Mouse (Mus musculus): ENCODE results near the gene Kcnq5.
A peak's percentile ranks its signal among the peaks of the same experiment; 100 is the strongest.
"Not testable (repeated sequence)": the region's sequence is repeated elsewhere in the genome, so short reads cannot be mapped to it uniquely, and the experiment has no call there.

Kcnq5 gene

GRCm38 (mm10) chr1:21836337-21836736, 125.4 kb downstream of the Kcnq5 start:
- no peak for DNase-seq

DNA sequence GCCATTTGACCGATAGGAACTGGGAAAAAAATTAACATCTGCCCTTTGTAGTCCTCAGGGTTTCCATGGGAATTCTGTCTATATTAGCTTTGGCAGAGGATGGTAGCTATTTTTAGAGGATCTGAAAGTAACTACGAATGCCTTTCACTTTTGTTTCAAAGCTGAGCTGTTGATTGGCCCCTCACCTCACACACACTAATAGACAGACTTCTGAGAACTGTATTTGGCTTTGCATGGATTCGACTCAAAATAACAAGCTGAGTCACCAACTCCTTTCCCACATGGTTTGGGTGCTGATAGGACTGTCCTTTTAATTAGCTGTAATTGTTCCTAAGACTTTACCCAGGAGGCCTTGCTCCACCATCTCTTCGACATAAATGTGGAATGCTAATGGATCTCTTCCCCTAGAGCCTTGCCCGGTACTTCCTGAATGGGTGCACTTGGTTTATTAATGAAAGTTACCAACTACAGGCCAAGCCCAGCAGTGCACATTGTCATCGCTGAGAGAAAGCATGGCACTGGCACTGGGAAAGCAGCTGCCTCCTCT, 131.8 kb downstream of the Kcnq5 start:
- DNase-seq: no peak

DNA sequence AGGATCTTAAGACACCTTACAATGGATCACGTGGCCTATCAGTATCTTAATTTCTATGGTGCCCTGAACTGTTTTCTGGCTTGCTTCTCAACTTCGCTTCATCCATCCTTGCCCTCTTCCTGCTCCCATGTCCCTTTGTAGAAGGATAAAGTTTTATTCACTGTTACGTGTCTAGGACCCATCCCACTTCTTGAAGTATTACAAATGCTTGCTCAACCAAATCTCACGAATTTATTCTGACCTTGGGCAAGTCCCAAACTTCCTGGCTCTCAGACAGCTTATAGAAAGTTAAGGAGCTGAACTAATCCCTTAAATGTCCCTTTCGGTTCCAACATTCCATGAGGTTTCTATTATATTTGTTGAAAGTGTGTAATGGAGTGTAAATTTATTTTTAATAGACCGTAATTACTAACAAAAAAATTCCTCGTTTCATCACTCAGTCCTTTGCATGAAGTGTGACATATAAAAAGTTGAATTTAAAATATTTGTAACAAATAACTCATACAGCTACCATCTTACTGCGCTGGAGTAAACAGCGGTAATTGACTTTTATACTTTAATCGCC, 141.6 kb downstream of the Kcnq5 start:
- DNase-seq: no peak

DNA sequence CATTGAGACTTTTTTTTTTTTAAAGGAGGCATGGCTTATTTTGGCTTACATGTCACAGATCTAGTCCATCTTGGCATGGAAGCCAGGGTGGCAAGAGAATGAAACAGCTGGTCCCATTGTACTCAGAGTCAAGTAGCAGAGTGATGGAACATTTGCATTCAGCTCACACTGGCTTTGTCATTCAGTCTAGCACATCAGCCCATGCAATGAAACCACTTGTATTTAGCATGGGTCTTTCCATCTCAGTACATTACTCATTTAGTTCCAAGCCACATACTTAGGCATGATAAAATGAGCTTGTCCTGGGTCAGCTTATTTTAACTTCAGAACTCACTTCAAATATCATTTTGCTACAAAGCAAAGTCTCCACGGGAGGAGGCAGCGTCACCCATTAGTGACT, 156.7 kb downstream of the Kcnq5 start:
- no peak for DNase-seq

DNA sequence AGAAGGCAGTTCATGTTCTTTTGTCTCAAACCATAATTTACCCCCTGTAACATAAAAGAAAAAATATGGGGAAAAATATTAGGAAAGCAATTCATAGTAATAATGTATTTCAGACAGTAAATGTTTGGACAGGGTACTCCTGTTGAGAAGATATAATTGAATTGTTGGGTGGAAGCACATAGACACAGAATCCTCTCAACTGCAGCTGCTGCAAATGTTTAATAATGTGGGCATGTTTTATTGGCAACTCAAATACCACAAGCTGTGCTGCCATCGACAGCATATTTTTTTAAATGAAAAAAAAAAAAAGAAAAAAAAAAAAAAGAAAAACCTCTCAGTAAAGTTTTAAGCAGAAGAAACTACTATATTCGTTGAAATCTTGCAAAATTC, 157.3 kb downstream of the Kcnq5 start:
- DNase-seq: no peak

GRCm38 (mm10) chr1:21803751-21804476, 157.8 kb downstream of the Kcnq5 start:
- no peak for DNase-seq

DNA sequence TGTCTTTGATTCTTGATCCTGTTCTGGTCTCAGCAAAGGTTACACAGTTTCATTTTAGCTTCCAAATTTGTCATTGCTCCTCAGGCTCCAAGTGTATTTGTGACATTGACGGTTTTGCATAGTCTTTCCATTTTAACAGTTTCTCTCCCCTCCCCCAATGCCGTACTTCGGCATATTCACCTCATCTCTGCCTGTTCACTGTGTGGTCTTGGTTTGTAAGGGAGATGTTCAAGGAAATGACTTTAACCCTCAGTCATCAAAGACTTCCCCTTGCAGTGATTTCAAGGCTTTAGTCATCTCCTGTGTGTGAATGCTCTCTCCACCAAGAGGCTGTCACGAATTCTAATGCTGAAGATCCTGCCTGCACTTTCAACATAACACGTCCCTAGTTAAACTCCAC, 181.0 kb downstream of the Kcnq5 start:
- no peak for DNase-seq

- DNase-seq: no peak
Observed at GRCm38 (mm10) chr1:21777560-21777959, 184.2 kb downstream of the Kcnq5 start.

DNA sequence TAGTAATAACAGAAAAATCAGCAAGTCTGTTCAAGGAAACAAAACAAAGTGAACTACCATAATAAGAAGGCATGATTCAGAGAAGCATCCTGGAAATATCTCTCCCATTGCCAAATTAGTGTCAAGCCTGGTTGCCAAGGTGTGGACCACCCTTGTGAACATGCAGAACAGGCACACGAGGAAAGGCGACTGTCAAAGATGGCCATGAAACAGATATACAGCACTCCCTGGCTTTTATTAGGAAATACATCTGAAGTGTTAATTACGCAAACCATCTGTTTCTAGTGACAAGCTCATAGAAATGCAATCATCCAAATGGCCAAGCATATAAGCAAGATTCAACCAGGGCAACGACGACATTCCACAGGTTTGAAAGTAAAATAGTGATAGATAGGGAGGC, 187.8 kb downstream of the Kcnq5 start:
- peak; percentile 57 for DNase-seq

DNA sequence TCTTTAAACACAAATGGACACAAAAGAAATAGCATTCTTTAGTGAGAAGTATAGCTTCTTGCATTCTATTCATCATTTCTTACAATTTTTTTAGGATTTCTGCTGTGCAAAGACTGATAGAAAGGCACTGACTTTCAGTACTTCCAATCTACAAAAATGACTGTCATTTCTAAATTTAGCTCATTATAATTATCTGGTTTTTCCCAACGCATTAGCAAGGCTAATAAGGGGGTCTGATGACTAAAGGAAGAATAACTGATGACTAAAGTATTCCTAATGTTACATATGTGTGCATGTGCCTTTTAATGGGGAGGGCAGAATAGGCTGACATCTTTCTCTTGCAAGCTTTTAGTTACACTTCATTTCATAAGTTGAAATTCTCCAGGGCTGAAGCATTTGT, 191.2 kb downstream of the Kcnq5 start:
- DNase-seq: no peak

DNA sequence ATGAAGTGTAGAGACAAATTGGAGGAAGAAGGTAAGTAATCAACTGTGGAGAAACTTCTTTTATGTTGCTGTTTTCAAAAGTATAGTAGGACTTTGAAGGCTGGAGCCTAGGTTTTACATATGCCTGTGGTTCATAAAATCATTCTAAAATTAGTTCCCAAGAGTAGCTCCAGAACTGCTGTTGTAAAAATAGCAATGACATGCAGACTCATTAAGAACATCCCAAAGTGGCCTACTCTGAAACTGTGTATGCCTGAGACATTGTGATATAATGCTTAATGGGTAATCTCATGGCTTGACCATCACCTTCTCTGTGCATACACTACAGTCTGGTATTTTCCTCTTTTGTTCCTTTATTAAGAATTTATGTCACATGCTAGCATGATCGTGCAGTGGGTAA, 212.4 kb downstream of the Kcnq5 start:
- no peak for DNase-seq

DNA sequence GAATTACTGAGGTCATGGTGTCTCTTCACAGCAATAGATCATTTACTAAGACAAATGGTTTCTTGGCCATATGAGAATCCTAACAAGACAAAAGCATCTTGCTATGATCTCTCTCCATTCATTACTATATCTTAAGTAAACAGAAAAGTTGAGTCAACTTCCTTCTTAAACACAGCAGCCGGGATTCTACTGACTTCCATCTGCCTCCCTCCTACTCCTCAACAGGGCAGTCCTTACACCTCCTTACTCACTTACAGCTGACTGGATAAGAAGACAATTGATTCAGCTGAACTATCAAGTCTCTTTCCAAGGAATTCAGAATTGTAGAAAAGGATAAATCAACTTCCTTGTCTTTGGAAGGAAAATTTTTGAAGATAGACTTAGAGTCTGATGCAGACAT, 232.6 kb downstream of the Kcnq5 start:
- no peak for DNase-seq

- DNase-seq: not testable (repeated sequence)
Observed at GRCm38 (mm10) chr1:21723231-21723630, 238.5 kb downstream of the Kcnq5 start.

DNA sequence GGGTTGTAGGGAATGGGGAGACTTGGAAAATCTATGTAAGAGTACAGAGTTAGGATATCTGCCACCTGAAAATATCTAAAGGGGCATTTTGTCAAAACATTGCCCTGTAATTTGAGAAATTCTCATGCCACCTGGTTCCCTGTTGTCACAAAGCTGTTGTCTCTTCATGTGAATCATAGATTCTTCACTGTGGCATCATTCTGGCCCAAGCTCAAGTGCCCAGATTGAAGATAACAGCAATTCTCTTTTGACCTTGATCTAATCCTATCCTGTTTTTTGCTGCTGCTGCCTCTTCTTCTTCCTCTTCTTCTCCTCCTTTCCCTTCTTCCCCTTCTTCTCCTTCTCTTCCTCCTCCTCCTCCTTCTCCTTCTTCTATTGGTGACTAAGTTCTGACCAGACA, 240.5 kb downstream of the Kcnq5 start:
- no peak for DNase-seq

- no peak for DNase-seq
Observed at GRCm38 (mm10) chr1:21714816-21715215, 246.9 kb downstream of the Kcnq5 start.

GRCm38 (mm10) chr1:21712711-21713110, 249.0 kb downstream of the Kcnq5 start:
- DNase-seq: no peak

DNA sequence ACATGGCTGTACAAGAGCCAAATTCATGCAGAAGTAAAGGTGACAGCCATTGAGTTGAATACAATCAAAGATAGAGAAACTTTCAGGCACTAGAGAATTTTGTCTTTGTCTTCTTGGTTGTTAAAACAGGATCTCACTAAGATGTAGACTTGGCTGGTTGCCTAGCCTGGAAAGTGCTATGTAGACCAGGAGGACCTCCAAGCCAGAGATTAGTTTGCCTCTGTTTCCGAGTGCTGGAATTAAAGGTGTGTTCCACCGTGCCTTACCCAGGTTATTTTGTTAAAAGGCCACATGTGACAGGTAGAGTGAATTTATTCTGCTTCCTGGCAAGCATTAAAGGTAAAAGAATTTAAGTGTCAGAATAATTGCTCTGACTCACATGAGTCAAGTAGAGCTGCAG, 271.3 kb downstream of the Kcnq5 start:
- no peak for DNase-seq

DNA sequence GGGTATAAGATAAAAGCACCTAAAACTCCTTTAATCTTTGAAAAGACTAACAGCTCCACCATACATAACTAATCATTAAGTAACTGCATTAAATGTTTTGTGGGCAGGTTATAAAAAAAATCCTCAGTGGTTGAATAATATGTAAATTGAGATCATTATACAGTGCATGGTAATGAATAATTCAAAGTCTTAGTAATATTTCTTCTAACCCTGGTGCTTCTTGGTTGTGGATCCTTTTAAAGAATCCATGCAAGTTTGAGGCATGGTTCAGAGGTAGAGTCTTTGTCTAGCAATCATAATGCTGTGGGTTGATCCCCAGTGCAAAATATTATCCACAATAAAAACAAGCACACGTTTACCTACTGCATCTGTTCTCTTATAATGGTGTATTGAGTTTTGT, 272.8 kb downstream of the Kcnq5 start:
- no peak for DNase-seq

DNA sequence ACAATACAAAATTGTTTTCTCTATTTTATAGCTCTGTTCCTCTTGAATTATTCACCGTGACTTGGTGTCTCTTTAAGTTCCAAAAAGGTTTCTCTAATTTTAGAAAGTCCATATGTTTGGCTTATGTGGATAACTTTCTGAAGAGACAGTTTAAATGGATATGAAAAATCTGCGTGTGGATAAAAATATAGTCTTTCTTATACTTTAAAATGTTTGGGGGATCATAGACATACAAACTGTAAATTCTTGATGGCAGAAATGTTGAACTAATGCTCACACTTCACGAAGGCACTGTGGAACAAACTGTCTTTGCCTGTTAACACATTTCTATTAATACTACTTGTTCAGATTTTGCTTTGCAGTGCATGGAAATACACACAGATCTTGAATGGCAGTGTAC, 277.3 kb downstream of the Kcnq5 start:
- no peak for DNase-seq

DNA sequence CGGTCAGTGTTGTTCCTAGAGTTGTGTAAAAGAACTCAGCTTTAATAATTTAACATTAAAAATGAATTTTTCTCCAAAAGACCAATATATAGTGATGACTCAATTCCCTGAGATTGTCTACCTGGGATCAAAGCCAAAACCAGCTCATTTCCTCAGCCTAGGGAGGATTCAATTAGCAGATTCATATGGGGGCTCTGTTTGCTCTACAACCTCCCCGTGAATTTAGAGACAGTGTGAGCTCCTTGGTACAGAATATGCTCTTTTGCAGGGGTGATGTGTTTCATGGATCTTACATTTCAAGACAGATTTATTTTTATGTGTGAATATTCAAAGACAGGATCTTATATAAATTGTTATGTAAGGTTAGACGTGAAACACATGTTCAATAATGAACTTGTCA, 284.9 kb downstream of the Kcnq5 start:
- no peak for DNase-seq

DNA sequence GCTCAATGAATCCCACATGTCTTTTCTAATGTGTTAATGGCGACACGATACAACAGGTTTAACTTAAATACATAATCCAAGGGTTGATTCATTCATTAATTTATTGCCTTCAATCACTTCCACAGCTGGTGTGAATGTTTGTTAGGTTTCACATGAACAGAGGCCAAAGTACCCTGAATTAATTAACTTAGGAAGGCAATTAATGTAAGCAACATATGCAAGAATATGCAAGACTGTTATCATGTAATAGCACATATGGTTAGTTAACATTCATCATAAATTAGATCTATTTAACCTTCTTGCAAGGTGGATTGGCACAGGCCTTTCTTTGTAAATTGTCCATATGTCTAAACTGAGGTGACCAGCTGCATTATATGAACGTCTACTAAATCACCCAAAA, 300.9 kb downstream of the Kcnq5 start:
- no peak for DNase-seq

DNA sequence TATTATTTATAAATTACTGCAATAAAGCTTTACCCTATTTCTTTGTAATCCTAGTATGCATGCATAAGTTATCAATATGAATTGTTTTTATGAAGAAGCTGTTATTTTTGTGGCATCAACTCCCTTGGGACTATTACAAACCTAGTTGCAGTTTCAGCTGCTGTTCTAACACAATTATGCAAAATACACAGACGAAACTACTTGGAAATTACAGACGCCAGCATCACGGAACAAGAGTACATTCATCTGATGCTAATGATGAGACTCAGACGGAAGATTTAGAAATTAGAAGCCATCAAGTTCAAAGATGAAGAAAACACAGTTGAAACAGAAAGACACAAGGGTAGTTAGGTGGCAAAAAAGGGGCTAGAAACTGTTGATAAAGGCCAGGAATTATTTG, 310.9 kb downstream of the Kcnq5 start:
- no peak for DNase-seq

DNA sequence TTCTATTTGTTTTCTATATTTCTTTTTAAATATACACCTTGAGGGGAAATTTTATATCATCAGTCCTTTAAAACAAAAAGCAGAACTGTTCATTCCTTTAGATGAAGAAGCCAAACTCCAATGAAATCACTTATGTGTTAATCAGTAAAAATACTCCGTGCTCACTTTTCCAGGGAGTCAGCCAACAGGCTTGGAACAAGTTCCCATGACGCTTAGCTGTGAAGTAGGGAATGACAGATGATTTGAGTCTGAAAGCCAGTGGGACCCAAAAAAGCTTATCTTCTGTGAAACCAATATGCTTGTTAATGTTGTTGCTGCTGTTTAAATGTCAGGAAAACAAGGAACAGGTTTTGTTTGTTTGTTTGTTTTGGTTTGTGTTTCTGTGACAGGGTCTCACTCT, 326.3 kb downstream of the Kcnq5 start:
- no peak for DNase-seq

DNA sequence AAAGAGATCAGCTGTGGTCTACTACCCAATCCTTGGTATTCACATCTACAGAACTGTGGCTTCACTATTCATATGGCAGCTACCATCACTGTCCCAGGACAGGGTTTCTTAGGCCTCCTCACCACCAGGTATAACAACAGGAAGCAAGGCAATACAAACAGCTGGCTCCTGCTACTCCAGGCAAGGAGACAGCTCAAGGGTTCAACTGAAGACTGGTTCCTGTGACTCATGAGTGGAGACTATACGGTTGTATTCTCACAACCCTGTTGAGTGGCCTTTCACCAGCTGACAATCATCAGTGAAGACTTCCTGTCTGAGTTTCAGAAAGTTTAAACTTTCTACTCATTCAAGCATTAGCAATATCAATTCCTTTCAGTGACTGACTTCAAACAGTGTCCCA, 327.7 kb downstream of the Kcnq5 start:
- DNase-seq: no peak

- no peak for DNase-seq
Observed at GRCm38 (mm10) chr1:21622455-21622854, 339.3 kb downstream of the Kcnq5 start.

Measured in heart, adult 11 months (tissue).